Mouse (Mus musculus) gastrocnemius, adult 2 months (tissue): ENCODE measurements around the gene Dab2. TPM values are rescaled to one million over a fixed set of nuclear protein-coding genes. Genes with fewer than 3 reads are reported as not detected.

Experiments used
- DNase-seq: peaks from one replicate; pipeline ENCODE4 v3.0.0; 2022
- H3K27ac ChIP-seq: fragments of 200-600 bp; 2 replicates; pipeline ENCODE4 v1.8.1; 2022; ENCODE audit warnings: mild to moderate bottlenecking
- H3K4me3 ChIP-seq: fragments of 200-600 bp; 2 replicates; pipeline ENCODE4 v1.8.1; 2022; ENCODE audit warnings: mild to moderate bottlenecking, moderate library complexity
- CTCF ChIP-seq: fragments of 200-600 bp; IDR thresholded peaks from 2 replicates; pipeline ENCODE4 v1.8.1; 2022; ENCODE audit warnings: antibody characterized with exemption, mild to moderate bottlenecking, moderate library complexity
- intact Hi-C: fragments of 180-260 bp; cut with DNase I; formaldehyde crosslinking; loops from one replicate; pipeline ENCODE4 v1.15.1; 2025
- total RNA-seq, 2 experiments: library from RNA; stranded (reverse); gene quantifications; 2 replicates each; pipeline ENCODE4 v1.2.3; 2021

Dab2 gene
- total RNA-seq, 2 experiments from 2014 or later, result 10.5 to 11.0 TPM

DNA sequence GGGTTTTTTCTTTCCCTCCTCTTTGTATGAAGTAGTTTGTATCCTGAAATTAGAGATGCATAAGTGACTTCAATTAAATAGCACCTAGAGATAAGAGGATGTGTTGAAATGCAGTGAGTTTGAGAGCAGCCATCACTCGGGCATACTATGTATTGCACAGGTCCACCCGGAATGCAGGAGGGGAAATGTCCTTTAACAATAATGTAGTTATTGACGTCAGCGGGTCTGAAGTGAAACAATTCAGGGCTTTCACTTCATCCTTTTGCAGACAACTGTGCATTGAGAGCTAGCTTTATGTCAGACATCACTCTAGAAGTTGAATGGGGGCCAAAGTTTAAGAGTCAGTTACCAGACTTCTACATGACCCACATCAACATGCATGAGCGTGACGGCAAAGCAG, 40.8 kb downstream of the Dab2 start:
- no peak for TF ChIP-seq CTCF
- Histone ChIP-seq H3K4me3 (no peak overlapping the region), H3K27ac (peak overlapping the region; percentile 35; the same call in 1 of the 2 replicates)
- no peak for DNase-seq
- intact Hi-C loops, result no loop called here

DNA sequence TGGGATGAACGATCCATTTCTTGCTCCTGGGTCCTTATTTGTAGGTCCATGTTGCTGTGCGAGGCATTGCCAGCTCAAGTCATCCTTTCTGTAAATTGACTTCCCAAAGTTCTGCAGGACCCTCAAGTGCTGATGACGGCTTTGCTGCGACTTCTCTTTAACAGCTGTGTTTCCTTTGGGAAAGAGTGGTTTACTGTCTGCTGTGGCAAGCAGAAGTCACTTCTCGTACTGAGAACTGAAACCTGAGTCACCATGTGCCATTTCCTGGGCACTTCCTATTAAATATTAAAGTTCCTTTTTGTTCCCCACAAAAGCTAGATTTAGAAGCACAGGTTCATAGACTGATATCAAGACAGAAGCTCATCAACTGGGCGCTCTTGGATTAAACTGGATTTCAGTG, 41.8 kb downstream of the Dab2 start:
- no peak for TF ChIP-seq CTCF
- no peak overlapping the region for H3K4me3 ChIP-seq
- no peak for DNase-seq
- intact Hi-C loops, result no loop called here
- H3K27ac ChIP-seq, result no peak overlapping the region

DNA sequence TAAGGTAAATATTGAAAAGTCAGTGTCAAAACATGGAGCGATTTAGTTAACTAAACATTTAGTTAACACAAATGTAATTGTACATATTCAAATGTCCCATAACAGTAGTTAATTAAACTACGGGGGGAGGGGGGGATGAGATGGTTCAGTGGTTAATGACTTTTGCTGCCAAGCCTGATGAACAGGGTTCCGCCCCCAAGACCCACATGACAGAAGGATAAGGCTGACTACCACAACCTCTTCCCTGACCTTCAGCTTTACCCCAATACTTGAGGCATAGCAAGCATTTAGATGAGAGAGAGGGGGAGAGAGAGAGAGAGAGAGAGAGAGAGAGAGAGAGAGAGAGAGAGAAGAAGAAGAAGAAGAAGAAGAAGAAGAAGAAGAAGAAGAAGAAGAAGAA, 54.3 kb downstream of the Dab2 start:
- no peak for TF ChIP-seq CTCF
- DNase-seq, result no peak
- H3K4me3 ChIP-seq, result no peak overlapping the region
- intact Hi-C loops, result no loop called here
- H3K27ac ChIP-seq, result no peak overlapping the region

DNA sequence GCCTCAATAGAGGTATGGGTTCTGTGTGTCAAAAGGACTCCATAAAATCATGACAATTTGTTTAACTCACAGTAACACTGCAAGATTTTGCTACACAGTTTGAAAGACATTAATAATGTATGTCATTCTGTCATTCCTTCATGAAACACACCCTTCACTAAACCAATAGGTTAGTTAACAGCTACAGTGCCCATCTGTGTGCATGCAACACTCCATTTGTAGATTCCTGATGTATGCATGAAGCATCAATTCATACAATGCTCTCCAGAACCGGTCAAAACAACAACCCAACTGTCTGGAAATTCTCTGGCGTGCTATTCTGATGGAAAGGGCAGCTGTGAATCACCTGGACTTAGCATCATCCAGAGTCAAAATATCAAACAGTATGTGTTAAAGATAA, 60.3 kb downstream of the Dab2 start:
- no peak for TF ChIP-seq CTCF
- Histone ChIP-seq H3K27ac (no peak overlapping the region), H3K4me3 (no peak overlapping the region)
- intact Hi-C loops, result no loop called here
- DNase-seq, result no peak

DNA sequence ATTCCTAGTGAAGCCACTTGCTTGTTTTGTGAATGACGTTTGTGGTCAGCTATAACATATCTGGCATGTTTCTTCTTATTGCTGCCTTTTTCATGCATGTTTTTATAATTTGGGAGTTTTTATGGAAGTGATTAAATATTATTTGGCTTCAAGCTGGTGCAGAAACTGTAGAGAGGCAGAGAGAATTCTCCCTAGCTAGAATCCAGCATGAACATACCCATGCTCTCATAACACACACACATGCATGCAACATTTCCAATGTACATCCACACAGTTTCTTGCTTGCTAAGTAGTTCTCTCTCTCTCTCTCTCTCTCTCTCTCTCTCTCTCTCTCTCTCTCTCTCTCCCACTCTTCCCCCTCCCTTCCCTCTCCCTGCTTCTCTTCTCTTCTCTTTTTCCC, 70.4 kb downstream of the Dab2 start:
- TF ChIP-seq CTCF, result no peak
- H3K27ac ChIP-seq, result no peak overlapping the region
- intact Hi-C loops, result no loop called here
- H3K4me3 ChIP-seq, result no peak overlapping the region
- no peak for DNase-seq

DNA sequence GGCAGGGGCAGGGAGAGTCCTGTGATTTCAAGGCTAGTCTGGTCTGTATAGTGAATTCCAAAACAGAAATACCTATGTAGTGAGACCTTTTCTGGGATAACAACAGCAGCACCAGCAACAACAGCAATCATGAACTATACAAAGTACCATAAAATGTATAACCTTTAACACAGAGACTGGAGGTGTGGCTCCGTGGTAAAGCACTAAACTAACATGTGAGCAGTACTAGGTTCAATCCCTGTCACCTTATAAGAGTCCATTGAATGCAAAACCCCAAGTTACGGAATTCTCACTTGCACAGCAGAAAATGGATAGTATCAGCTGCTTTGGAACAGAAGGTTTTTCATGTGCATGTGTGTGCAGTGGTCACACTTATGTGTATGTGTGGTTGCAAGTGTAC, 71.9 kb downstream of the Dab2 start:
- no peak overlapping the region for H3K27ac ChIP-seq
- intact Hi-C loops, result no loop called here
- no peak for DNase-seq
- no peak overlapping the region for H3K4me3 ChIP-seq
- TF ChIP-seq CTCF, result no peak

DNA sequence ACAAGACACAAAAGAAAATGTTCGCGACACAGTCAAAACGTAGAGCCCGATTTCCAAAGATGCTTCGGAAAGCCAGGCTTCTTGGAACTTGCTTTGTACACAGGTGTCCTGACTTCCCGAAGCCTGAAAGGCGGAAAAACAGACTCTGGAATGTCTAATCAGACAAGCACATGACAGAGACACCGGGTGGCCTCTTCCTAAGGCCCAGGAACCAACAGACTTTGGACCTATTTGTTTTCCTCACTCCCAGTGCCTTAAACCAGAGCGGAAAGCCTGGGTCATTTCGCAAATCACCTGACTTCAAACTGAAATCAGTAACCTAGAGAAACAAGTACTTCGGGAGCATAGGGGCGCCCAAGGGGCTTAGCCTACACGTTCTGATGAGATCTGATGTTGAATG, 75.4 kb downstream of the Dab2 start:
- no peak overlapping the region for H3K4me3 ChIP-seq
- intact Hi-C loops, result no loop called here
- no peak overlapping the region for H3K27ac ChIP-seq
- no peak for DNase-seq
- TF ChIP-seq CTCF, result no peak

DNA sequence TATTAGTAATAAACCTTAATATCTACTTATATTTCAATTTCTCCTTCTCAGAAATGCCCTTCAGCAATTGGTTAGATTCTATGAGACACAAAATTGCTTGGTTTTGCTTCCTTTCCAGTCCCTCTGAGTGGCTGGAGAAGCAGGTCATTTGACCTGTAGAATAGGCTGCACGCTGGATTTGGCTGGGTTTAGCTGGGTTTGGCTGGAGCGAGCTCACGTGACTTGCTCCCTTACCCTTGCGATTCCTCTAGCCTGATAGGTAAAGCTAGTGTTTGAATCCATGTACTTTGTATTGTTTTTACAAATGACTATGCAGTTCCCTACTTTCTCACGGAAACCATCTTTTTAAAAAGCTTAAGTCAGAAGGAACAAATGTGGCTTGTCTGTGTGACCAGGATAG, 76.4 kb downstream of the Dab2 start:
- Histone ChIP-seq H3K27ac (no peak overlapping the region), H3K4me3 (peak overlapping the region; percentile 48)
- peak; percentile 46 for DNase-seq
- no peak for TF ChIP-seq CTCF
- intact Hi-C loops, result no loop called here

DNA sequence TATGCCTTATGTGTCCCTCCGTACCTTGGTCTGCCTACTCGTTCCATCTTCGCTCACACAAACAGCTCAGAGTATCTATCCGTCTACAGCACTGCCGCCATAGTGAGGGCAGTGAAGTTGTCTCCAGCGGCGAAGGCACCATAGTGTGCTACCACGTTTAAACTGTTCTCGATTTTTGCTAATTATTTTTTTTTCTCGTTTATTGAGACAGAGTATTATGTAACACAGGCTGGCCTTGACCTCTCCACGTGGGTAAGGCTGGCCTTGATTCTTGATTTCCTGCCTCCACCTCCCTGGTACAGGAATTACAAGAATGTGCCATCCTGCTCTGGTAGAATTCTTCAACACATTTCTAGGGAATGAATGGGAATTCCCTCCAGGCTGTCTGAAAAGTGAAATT, 77.2 kb downstream of the Dab2 start:
- Histone ChIP-seq H3K4me3 (no peak overlapping the region), H3K27ac (no peak overlapping the region)
- intact Hi-C loops, result no loop called here
- DNase-seq, result no peak
- TF ChIP-seq CTCF, result no peak

DNA sequence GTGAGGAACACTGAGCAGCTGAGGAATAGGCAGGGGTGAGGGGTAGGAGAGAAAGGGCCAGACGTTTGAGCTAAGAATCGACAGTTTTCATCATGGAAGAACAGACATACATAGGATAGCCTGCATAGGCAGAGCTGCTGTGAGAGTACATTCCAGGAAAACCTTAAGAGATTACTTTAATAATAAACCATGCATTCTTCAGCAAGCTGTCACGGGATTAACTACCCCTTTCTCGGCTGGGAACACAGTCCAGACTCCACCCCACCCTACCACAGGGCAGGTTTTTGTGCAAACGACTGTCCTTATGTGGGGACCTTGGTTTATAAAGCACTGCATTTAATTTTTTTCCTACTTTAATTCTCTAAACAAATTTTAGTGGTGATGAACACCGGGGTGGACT, 84.4 kb downstream of the Dab2 start:
- no peak for TF ChIP-seq CTCF
- H3K4me3 ChIP-seq, result no peak overlapping the region
- no peak for DNase-seq
- intact Hi-C loops, result no loop called here
- no peak overlapping the region for H3K27ac ChIP-seq

DNA sequence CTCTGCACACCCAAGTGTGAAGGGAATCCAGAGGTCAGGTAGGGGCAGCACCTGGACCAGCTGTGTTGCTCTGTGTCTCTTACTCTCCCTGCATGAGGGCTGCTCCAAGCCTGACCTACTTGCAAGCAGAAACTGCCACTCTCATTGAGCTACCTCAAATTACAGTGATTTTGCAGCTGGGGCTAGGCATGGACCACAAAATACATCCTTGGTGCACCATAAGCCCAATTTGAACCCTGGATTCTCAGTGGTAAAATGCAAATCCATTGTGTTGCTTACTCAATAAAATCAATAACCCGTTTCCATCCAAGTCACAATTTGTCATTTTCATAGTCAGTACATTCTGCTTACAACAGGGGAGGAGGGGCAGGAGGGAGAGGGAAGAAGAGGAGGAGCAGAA, 85.7 kb downstream of the Dab2 start:
- no peak for DNase-seq
- Histone ChIP-seq H3K4me3 (no peak overlapping the region), H3K27ac (0 out of 2 replicates have a peak overlapping the region, but pooled peaks have one; percentile 20)
- intact Hi-C loops, result no loop called here
- TF ChIP-seq CTCF, result no peak

DNA sequence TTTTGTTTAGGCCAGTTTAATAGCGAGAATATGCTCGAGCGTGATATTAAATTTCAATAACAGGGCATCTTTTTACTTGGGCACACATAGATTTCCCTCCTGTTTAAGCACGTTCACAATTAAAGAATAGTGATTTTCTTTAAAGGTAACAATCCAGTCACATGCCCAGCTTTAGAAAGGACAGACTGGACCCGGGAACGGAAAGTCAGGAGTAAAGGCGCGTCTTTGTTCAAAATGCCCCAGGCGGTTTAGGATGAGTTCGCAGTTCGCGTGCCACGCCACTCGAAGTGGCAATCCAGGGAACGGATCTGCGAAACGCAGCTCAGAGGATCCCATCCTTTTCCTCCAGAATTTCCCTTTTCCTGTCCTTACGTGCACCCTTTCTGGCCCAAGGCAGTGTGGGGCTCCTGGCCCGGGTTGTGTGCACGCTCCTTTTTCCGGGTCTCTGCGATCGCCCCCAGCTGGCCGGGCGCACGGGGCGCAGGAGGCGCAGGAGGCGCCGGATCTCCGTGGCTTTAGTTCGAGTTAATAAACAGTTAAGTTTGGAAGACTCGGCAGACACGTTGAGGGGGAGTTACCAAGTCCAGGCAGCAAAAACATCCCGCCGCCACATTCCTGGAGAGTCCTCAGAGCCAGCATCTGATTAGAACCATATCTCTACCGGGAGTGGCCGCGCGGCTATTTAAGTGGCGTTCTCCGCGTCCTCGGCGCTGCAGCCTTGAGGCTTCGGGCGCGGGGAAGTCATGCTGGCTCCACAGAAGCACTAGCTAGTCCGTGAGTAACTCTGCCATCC, 86.8 kb downstream of the Dab2 start:
- Histone ChIP-seq H3K27ac (peak overlapping the region; percentile 87), H3K4me3 (peak overlapping the region; percentile 70)
- peak; percentile 67 for TF ChIP-seq CTCF
- intact Hi-C loops, result no loop called here
- peak; percentile 85 for DNase-seq

DNA sequence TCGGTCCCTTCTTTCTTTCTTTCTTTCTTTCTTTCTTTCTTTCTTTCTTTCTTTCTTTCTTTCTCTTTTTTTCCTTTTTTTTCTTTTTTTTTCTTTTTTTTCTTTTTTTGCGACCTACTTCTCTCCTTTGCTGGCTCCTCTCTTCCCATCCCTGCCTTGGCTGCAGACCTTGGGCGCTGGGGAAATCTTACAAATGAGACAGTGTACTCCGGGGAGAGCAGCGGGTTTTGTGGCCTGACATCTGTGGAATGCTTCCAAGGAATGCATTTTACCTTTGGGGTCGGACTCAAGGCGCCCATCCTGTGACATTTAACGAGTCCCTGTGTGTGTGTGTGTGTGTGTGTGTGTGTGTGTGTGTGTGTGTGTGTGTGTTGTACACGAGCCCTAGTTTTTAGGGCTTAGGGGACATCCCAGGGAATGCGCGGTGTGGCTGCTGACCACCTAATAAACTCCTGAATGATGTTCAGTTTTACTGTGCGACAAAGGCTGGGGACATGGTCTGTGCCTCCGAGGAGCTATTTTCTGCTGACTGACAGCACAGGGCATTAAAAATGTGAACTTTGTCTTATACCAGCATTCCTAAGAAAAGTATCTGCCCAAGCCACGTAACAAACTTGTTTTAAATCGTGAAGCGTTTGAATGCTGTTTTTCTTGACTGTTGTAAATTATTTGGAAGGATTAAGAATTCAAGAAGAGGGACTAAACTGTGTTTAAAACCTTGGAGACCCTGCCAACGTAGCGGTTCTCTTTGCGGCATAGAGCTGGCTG, 87.6 kb downstream of the Dab2 start:
- intact Hi-C loops, result no loop called here
- DNase-seq, result no peak
- H3K27ac ChIP-seq, result peak overlapping the region; percentile 87
- peak overlapping the region; percentile 70 for H3K4me3 ChIP-seq
- TF ChIP-seq CTCF, result no peak

DNA sequence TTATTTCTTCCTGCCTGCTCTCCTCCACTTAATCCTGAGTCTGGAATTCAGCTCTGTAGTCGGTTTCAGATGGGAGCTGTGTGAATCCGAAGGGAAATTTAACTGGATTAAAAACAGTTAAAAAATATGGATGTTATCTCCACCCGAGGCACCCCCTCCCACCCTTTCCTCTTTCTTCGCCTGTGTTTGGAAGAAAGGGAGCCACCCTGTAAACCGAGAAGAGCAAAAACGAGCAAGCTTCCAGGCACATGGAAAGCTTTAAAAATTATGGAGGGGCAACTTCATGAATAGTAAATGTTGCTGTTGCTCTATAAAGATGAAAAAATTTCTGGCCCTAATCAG, 88.1 kb downstream of the Dab2 start:
- no peak for DNase-seq
- Histone ChIP-seq H3K4me3 (peak overlapping the region; percentile 70), H3K27ac (peak overlapping the region; percentile 87)
- intact Hi-C loops, result no loop called here
- no peak for TF ChIP-seq CTCF
